Mouse (Mus musculus) embryonic facial prominence, embryonic 11.5 days (tissue): ENCODE measurements around the gene Capn1. TPM values are rescaled to one million over a fixed set of nuclear protein-coding genes. Genes with fewer than 3 reads are reported as not detected.

Experiments used
- ATAC-seq: fragments of 200-750 bp; cut with Nextera tagmentation; replicated peaks from 2 replicates; pipeline ENCODE4 v1.8.0; 2017; ENCODE audit warnings: low read depth; ENCODE audit not compliant: insufficient number of reproducible peaks, low FRiP score, low TSS enrichment
- DNase-seq: peaks from one replicate; pipeline ENCODE4 v3.0.0-alpha.2; 2015; ENCODE audit warnings: low spot score
- H3K27ac ChIP-seq: fragments of 300-500 bp; sonication (generic); replicated peaks from 2 replicates; pipeline ENCODE4 v1.5.1; 2014; ENCODE audit warnings: mild to moderate bottlenecking, low read depth, low read length, control low read depth
- H3K27me3 ChIP-seq: fragments of 300-500 bp; sonication (generic); 2 replicates; pipeline ENCODE4 v1.6.1; 2014; ENCODE audit warnings: mild to moderate bottlenecking, low read length, moderate library complexity, mixed read lengths; ENCODE audit not compliant: control insufficient read depth, insufficient read depth
- H3K36me3 ChIP-seq: fragments of 300-500 bp; sonication (generic); replicated peaks from 2 replicates; pipeline ENCODE4 v1.6.1; 2014; ENCODE audit warnings: low read depth, mild to moderate bottlenecking, low read length, moderate library complexity, mixed read lengths; ENCODE audit not compliant: control insufficient read depth, insufficient read depth
- H3K4me1 ChIP-seq: fragments of 300-500 bp; sonication (generic); 2 replicates; pipeline ENCODE4 v1.6.1; 2014; ENCODE audit warnings: low read length, mixed read lengths; ENCODE audit not compliant: control insufficient read depth, insufficient read depth
- H3K4me2 ChIP-seq: fragments of 300-500 bp; sonication (generic); 2 replicates; pipeline ENCODE4 v1.6.1; 2014; ENCODE audit warnings: low read depth, mild to moderate bottlenecking, control low read depth, low read length, moderate library complexity
- H3K4me3 ChIP-seq: fragments of 300-500 bp; sonication (generic); 2 replicates; pipeline ENCODE4 v1.5.1; 2014; ENCODE audit warnings: low read depth, low read length, control low read depth
- H3K9ac ChIP-seq: fragments of 300-500 bp; sonication (generic); replicated peaks from 2 replicates; pipeline ENCODE4 v1.6.1; 2014; ENCODE audit warnings: mild to moderate bottlenecking, control low read depth, low read length
- H3K9me3 ChIP-seq: fragments of 300-500 bp; sonication (generic); replicated peaks from 2 replicates; pipeline ENCODE4 v1.6.1; 2016; ENCODE audit warnings: mild to moderate bottlenecking, low read length, inconsistent platforms, mixed read lengths; ENCODE audit not compliant: control insufficient read depth
- WGBS: fragments of 180-500 bp; shearing (Covaris S2); extraction: QIAGEN DNeasy Blood & Tissue Kit; methylation state at CpG from one replicate; pipeline ENCODE4 v1.1.7; 2014; 5-methylcytosine and 5-hydroxymethylcytosine counted together
- polyA plus RNA-seq: library from polyadenylated mRNA; unstranded; fragments of >200 nt; fragmentation: Nextera tagmentation; extraction: Ambion mirVana; gene quantifications from 2 replicates; pipeline ENCODE4 v1.2.1, GENCODE M21; 2014

The Capn1 gene
- polyA plus RNA-seq, 1 experiment from 2014 or later: 4.5 TPM

- H3K36me3 ChIP-seq: peaks cover 5% of the 10 kb centered on the region
- H3K27ac ChIP-seq: peak within 1 kb of the TSS; percentile 48; the same call in 1 of the 2 replicates
Measured at GRCm38 (mm10) chr19:6057313-6058096, 41.8 kb upstream of the Capn1 start, which contains the start of the genes Mrpl49 and Fau. TSS of gene Mrpl49 (minus strand) at chr19:6057785. TSS of gene Fau (plus strand) at chr19:6057844.

GRCm38 (mm10) chr19:6056696-6057095 is 41.0 kb upstream of the Capn1 start:
- no peaks in the 10 kb centered on the region for H3K4me1 ChIP-seq
- no peak overlapping the region for H3K27ac ChIP-seq
- H3K36me3 ChIP-seq: peaks cover 5% of the 10 kb centered on the region
- DNase-seq (no peak), ATAC-seq (no peak)
- WGBS: 62% methylated on average over 4 of the region's 4 CpGs
- H3K4me3 ChIP-seq: peak overlapping the region; percentile 86
- peak overlapping the region; percentile 60 for H3K9ac ChIP-seq
- peak overlapping the region; percentile 64 for H3K4me2 ChIP-seq
- H3K27me3 ChIP-seq: no peaks in the 10 kb centered on the region
- no peaks in the 10 kb centered on the region for H3K9me3 ChIP-seq

More at GRCm38 (mm10) chr19:6057313-6058096, 41.8 kb upstream of the Capn1 start, which contains the start of the genes Mrpl49 and Fau:
- no peaks in the 10 kb centered on the region for H3K9me3 ChIP-seq
- H3K4me1 ChIP-seq: peaks cover 4% of the 10 kb centered on the region
- peak; percentile 98 for DNase-seq
- H3K27me3 ChIP-seq: no peaks in the 10 kb centered on the region
- peak within 1 kb of the TSS; percentile 87 for H3K9ac ChIP-seq
- ATAC-seq: peak; percentile 77
- peak within 1 kb of the TSS; percentile 86 for H3K4me3 ChIP-seq
- WGBS: under 1% methylated on average over 61 of the region's 63 CpGs
- peak within 1 kb of the TSS; percentile 70 for H3K4me2 ChIP-seq

GRCm38 (mm10) chr19:6054296-6054695 is 38.6 kb upstream of the Capn1 start:
- Histone ChIP-seq H3K27me3 (no peaks in the 10 kb centered on the region), H3K4me3 (no peak overlapping the region), H3K36me3 (peaks cover 18% of the 10 kb centered on the region), H3K9ac (no peak overlapping the region), H3K4me1 (no peaks in the 10 kb centered on the region), H3K4me2 (no peak overlapping the region), H3K27ac (no peak overlapping the region), H3K9me3 (no peaks in the 10 kb centered on the region)
- ATAC-seq (no peak), DNase-seq (no peak)
- 89% methylated on average over 5 of the region's 5 CpGs for WGBS

- Histone ChIP-seq H3K27me3 (no peaks in the 10 kb centered on the region), H3K9me3 (no peaks in the 10 kb centered on the region), H3K27ac (no peak overlapping the region), H3K36me3 (peaks cover 22% of the 10 kb centered on the region), H3K9ac (no peak overlapping the region), H3K4me2 (no peak overlapping the region), H3K4me3 (no peak overlapping the region), H3K4me1 (peaks cover 4% of the 10 kb centered on the region; the same call in 1 of the 2 replicates)
- ATAC-seq: no peak
- WGBS: 89% methylated on average over 7 of the region's 7 CpGs
- no peak for DNase-seq
Measured at GRCm38 (mm10) chr19:6052516-6052915, 36.8 kb upstream of the Capn1 start.

GRCm38 (mm10) chr19:6048681-6049410 is 33.1 kb upstream of the Capn1 start:
- H3K27ac ChIP-seq: no peak overlapping the region
- WGBS: 86% methylated on average over 11 of the region's 11 CpGs
- H3K36me3 ChIP-seq: peaks cover 21% of the 10 kb centered on the region
- no peak overlapping the region for H3K4me3 ChIP-seq
- no peaks in the 10 kb centered on the region for H3K9me3 ChIP-seq
- DNase-seq: no peak
- no peak overlapping the region for H3K4me2 ChIP-seq
- no peaks in the 10 kb centered on the region for H3K27me3 ChIP-seq
- no peak for ATAC-seq
- H3K4me1 ChIP-seq: peaks cover 4% of the 10 kb centered on the region; the same call in 1 of the 2 replicates
- no peak overlapping the region for H3K9ac ChIP-seq

- H3K9me3 ChIP-seq: no peaks in the 10 kb centered on the region
- 86% methylated on average over 8 of the region's 8 CpGs for WGBS
- H3K27me3 ChIP-seq: no peaks in the 10 kb centered on the region
- H3K4me2 ChIP-seq: peak overlapping the region; percentile 93
- H3K4me3 ChIP-seq: peak overlapping the region; percentile 93
- no peak for ATAC-seq
- H3K36me3 ChIP-seq: peaks cover 17% of the 10 kb centered on the region
- no peak overlapping the region for H3K9ac ChIP-seq
- H3K4me1 ChIP-seq: peaks cover 4% of the 10 kb centered on the region; the same call in 1 of the 2 replicates
- DNase-seq: no peak
- H3K27ac ChIP-seq: no peak overlapping the region
Measured at GRCm38 (mm10) chr19:6047899-6048166, 32.1 kb upstream of the Capn1 start.

GRCm38 (mm10) chr19:6047154-6047898 is 31.6 kb upstream of the Capn1 start:
- no peak for DNase-seq
- Histone ChIP-seq H3K27ac (peak overlapping the region; percentile 99), H3K36me3 (peaks cover 17% of the 10 kb centered on the region), H3K9ac (peak overlapping the region; percentile 92), H3K4me2 (peak overlapping the region; percentile 93), H3K27me3 (no peaks in the 10 kb centered on the region), H3K4me1 (peaks cover 4% of the 10 kb centered on the region; the same call in 1 of the 2 replicates), H3K4me3 (peak overlapping the region; percentile 93), H3K9me3 (no peaks in the 10 kb centered on the region)
- no peak for ATAC-seq
- WGBS: 2% methylated on average over 44 of the region's 44 CpGs
